Comparison of ENCODE assay signal across 8 mouse cellular contexts in genomic region chr6:72598791-72599557, GRCm38 (mm10). TPM values are rescaled to one million over a fixed set of nuclear protein-coding genes. Genes with fewer than 3 reads are reported as not detected.
DNase-seq lines count a peak whose midpoint lies in the region; ATAC-seq and TF ChIP-seq lines count a peak whose summit lies in the region.

No protein-coding gene starts in this region.

- no peak for TF ChIP-seq CTCF in hindbrain, postnatal 0 days (IDR thresholded peaks at IDR 0.05; ENCODE audit: low read depth)

- 39% methylated on average over 12 of the region's 12 CpGs for WGBS in forebrain, embryonic 14.5 days
- 40% methylated on average over 12 of the region's 12 CpGs for WGBS in hindbrain, postnatal 0 days
- WGBS in liver, embryonic 16.5 days (ENCODE audit: insufficient replicate concordance), result 30% methylated on average over 12 of the region's 12 CpGs

- no peaks in the 10 kb centered on the region for H3K27me3 ChIP-seq in forebrain, embryonic 14.5 days (replicated peaks; ENCODE audit: control insufficient read depth, insufficient read depth, low read length)
- no peaks in the 10 kb centered on the region for H3K27me3 ChIP-seq in hindbrain, postnatal 0 days (ENCODE audit: insufficient read depth, low read length)
- H3K27me3 ChIP-seq in liver, embryonic 16.5 days (ENCODE audit: control insufficient read depth, insufficient read depth, low read depth, low read length), result no peaks in the 10 kb centered on the region

- H3K9ac ChIP-seq in forebrain, embryonic 14.5 days (ENCODE audit: low read length), result peak overlapping the region; percentile 68
- peak overlapping the region; percentile 44 for H3K9ac ChIP-seq in hindbrain, postnatal 0 days (replicated peaks; ENCODE audit: low read length)
- peak overlapping the region; percentile 73 for H3K9ac ChIP-seq in liver, embryonic 16.5 days (ENCODE audit: low read depth, low read length)

- peak; percentile 51 to 64 for DNase-seq in layer of hippocampus, postnatal 10 days (ENCODE audit: low spot score in 2 of 2)
- DNase-seq in layer of hippocampus, postnatal 25 days (ENCODE audit: extremely low spot score in 1 of 2, low spot score in 1 of 2), result no peak
- DNase-seq in adipocyte (ENCODE audit: low spot score), result peak; percentile 88
- DNase-seq in forebrain, embryonic 14.5 days (ENCODE audit: low spot score), result peak; percentile 69
- DNase-seq in hindbrain, postnatal 0 days (ENCODE audit: low spot score), result peak; percentile 77
- DNase-seq in skeletal muscle tissue, adult 2 months (ENCODE audit: low read depth, low spot score), result peak; percentile 39
- DNase-seq in frontal cortex, postnatal 36 days (ENCODE audit: low spot score in 2 of 2), result no peak

- H3K9me3 ChIP-seq in forebrain, embryonic 14.5 days (replicated peaks; ENCODE audit: control insufficient read depth, low read length), result no peaks in the 10 kb centered on the region
- no peaks in the 10 kb centered on the region for H3K9me3 ChIP-seq in hindbrain, postnatal 0 days (ENCODE audit: low read length)
- no peaks in the 10 kb centered on the region for H3K9me3 ChIP-seq in liver, embryonic 16.5 days (replicated peaks; ENCODE audit: control insufficient read depth, low read length)

- peak; percentile 56 for ATAC-seq in forebrain, embryonic 14.5 days
- peak; percentile 27; the same call in 1 of the 2 replicates for ATAC-seq in hindbrain, postnatal 0 days
- ATAC-seq in liver, embryonic 16.5 days (ENCODE audit: low read depth), result peak; percentile 52

- 0 out of 2 replicates have a peak overlapping the region, but pooled peaks have one; percentile 27 for H3K27ac ChIP-seq in forebrain, embryonic 14.5 days (ENCODE audit: low read depth, low read length)
- H3K27ac ChIP-seq in hindbrain, postnatal 0 days, result peak overlapping the region; percentile 80
- H3K27ac ChIP-seq in liver, embryonic 16.5 days (ENCODE audit: low read length), result peak overlapping the region; percentile 66

- H3K4me1 ChIP-seq in forebrain, embryonic 14.5 days (ENCODE audit: control insufficient read depth, insufficient read depth, low read length), result peaks cover 6% of the 10 kb centered on the region; the same call in 1 of the 2 replicates
- 0 out of 2 replicates have a peak, but pooled peaks cover 15% of the 10 kb centered on the region for H3K4me1 ChIP-seq in hindbrain, postnatal 0 days (ENCODE audit: insufficient read depth, low read length)
- H3K4me1 ChIP-seq in liver, embryonic 16.5 days (ENCODE audit: control insufficient read depth, low read depth, low read length), result peaks cover 18% of the 10 kb centered on the region

- peak overlapping the region; percentile 48 for H3K4me3 ChIP-seq in forebrain, embryonic 14.5 days (ENCODE audit: low read depth, low read length)
- H3K4me3 ChIP-seq in hindbrain, postnatal 0 days (ENCODE audit: low read length), result peak overlapping the region; percentile 52
- H3K4me3 ChIP-seq in liver, embryonic 16.5 days (ENCODE audit: low read depth, low read length), result peak overlapping the region; percentile 70

- peak overlapping the region; percentile 56 for H3K4me2 ChIP-seq in forebrain, embryonic 14.5 days (ENCODE audit: low read length)
- peak overlapping the region; percentile 71 for H3K4me2 ChIP-seq in hindbrain, postnatal 0 days (ENCODE audit: low read depth, low read length)
- H3K4me2 ChIP-seq in liver, embryonic 16.5 days (ENCODE audit: low read depth, low read length), result peak overlapping the region; percentile 83

- peaks cover 2% of the 10 kb centered on the region; the same call in 1 of the 2 replicates for H3K36me3 ChIP-seq in forebrain, embryonic 14.5 days (ENCODE audit: control insufficient read depth, insufficient read depth, low read length)
- H3K36me3 ChIP-seq in hindbrain, postnatal 0 days (ENCODE audit: insufficient read depth, low read length), result no peaks in the 10 kb centered on the region
- no peaks in the 10 kb centered on the region for H3K36me3 ChIP-seq in liver, embryonic 16.5 days (ENCODE audit: control insufficient read depth, insufficient read depth)

RNA-seq across cellular contexts. Expression of gene Retsat, which starts 0.7 kb away (rescaled TPM):
- total RNA-seq in layer of hippocampus, postnatal 10 days (2021), result 10 to 100 TPM; 34.3 to 35.6 TPM
- 10 to 100 TPM; 57.8 to 58.7 TPM for total RNA-seq in layer of hippocampus, postnatal 25 days (2021)
- 6.6 and 8.4 TPM in 2 replicates for polyA plus RNA-seq in forebrain, embryonic 14.5 days (2014; fragmentation: Nextera tagmentation; extraction: Ambion mirVana)
- 4.9 and 12.6 TPM in 2 replicates for total RNA-seq in hindbrain, postnatal 0 days (2014; rRNA removed)
- 10.0 and 11.6 TPM in 2 replicates for polyA plus RNA-seq in hindbrain, postnatal 0 days (2015; fragmentation: Nextera tagmentation; extraction: Ambion mirVana)
- 17.6 and 21.5 TPM in 2 replicates for polyA plus RNA-seq in liver, embryonic 16.5 days (2015; fragmentation: Nextera tagmentation; extraction: Ambion mirVana)

RNA-seq across cellular contexts. Expression of gene Elmod3, which starts 0.8 kb away (rescaled TPM):
- total RNA-seq in layer of hippocampus, postnatal 10 days (2021), result 10 to 100 TPM; 19.1 to 19.7 TPM
- total RNA-seq in layer of hippocampus, postnatal 25 days (2021), result 10 to 100 TPM; 22.0 to 23.4 TPM
- 19.2 and 20.1 TPM in 2 replicates for polyA plus RNA-seq in forebrain, embryonic 14.5 days (2014; fragmentation: Nextera tagmentation; extraction: Ambion mirVana)
- total RNA-seq in hindbrain, postnatal 0 days (2014; rRNA removed), result 23.8 and 26.1 TPM in 2 replicates
- 16.2 and 18.4 TPM in 2 replicates for polyA plus RNA-seq in hindbrain, postnatal 0 days (2015; fragmentation: Nextera tagmentation; extraction: Ambion mirVana)
- 4.5 and 4.7 TPM in 2 replicates for polyA plus RNA-seq in liver, embryonic 16.5 days (2015; fragmentation: Nextera tagmentation; extraction: Ambion mirVana)

RNA-seq across cellular contexts. Expression of gene Tgoln1, which starts 17.8 kb away (rescaled TPM):
- 10 to 100 TPM; 49.7 to 51.1 TPM for total RNA-seq in layer of hippocampus, postnatal 10 days (2021)
- total RNA-seq in layer of hippocampus, postnatal 25 days (2021), result 10 to 100 TPM; 80.3 to 85.0 TPM
- polyA plus RNA-seq in forebrain, embryonic 14.5 days (2014; fragmentation: Nextera tagmentation; extraction: Ambion mirVana), result 34.0 and 37.8 TPM in 2 replicates
- total RNA-seq in hindbrain, postnatal 0 days (2014; rRNA removed), result 28.5 and 29.8 TPM in 2 replicates
- polyA plus RNA-seq in hindbrain, postnatal 0 days (2015; fragmentation: Nextera tagmentation; extraction: Ambion mirVana), result 36.3 and 36.4 TPM in 2 replicates
- 15.5 and 16.8 TPM in 2 replicates for polyA plus RNA-seq in liver, embryonic 16.5 days (2015; fragmentation: Nextera tagmentation; extraction: Ambion mirVana)

RNA-seq across cellular contexts. Expression of gene Capg, which starts 54.8 kb away (rescaled TPM):
- 1 to 10 TPM; 2.1 to 3.4 TPM for total RNA-seq in layer of hippocampus, postnatal 10 days (2021)
- 1 to 10 TPM; 3.5 to 4.0 TPM for total RNA-seq in layer of hippocampus, postnatal 25 days (2021)
- 6.0 and 6.3 TPM in 2 replicates for polyA plus RNA-seq in forebrain, embryonic 14.5 days (2014; fragmentation: Nextera tagmentation; extraction: Ambion mirVana)
- 5.8 and 10.6 TPM in 2 replicates for total RNA-seq in hindbrain, postnatal 0 days (2014; rRNA removed)
- polyA plus RNA-seq in hindbrain, postnatal 0 days (2015; fragmentation: Nextera tagmentation; extraction: Ambion mirVana), result 10.0 and 11.2 TPM in 2 replicates
- 18.8 and 20.3 TPM in 2 replicates for polyA plus RNA-seq in liver, embryonic 16.5 days (2015; fragmentation: Nextera tagmentation; extraction: Ambion mirVana)

Comparison
In these comparisons a context has a peak if more than half of its experiments do, and no peak if none do; other contexts are left out.
1. DNase-seq: peak in layer of hippocampus, postnatal 10 days (2 of 2), adipocyte (single experiment), forebrain, embryonic 14.5 days (single experiment), hindbrain, postnatal 0 days (single experiment) and skeletal muscle tissue, adult 2 months (single experiment); none in layer of hippocampus, postnatal 25 days (0 of 2) and frontal cortex, postnatal 36 days (0 of 2).
2. H3K27ac ChIP-seq: peak in every context shown above with its lines; median percentile 80 in hindbrain, postnatal 0 days; 66 in liver, embryonic 16.5 days; 27 in forebrain, embryonic 14.5 days.
3. Peak in every context shown above with its lines, with median percentiles within 50 percentile points of each other: ATAC-seq, H3K4me2 ChIP-seq, H3K4me3 ChIP-seq and H3K9ac ChIP-seq.